In genomic region chr9:65562081-65562506, GRCm38 (mm10) we compare ENCODE assay signal across 8 mouse cellular contexts. TPM values are rescaled to one million over a fixed set of nuclear protein-coding genes. Genes with fewer than 3 reads are reported as not detected.
A peak's percentile ranks its signal among the peaks of the same experiment; 100 is the strongest.
DNase-seq lines count a peak whose midpoint lies in the region; ATAC-seq and TF ChIP-seq lines count a peak whose summit lies in the region.

No protein-coding gene starts in this region.

- peak; percentile 58; the same call in 1 of the 2 replicates for ATAC-seq in stomach, embryonic 16.5 days (ENCODE audit: insufficient read depth, low FRiP score)
- no peak for ATAC-seq in monocyte, adult 5-6 weeks (replicated peaks; ENCODE audit: insufficient number of reproducible peaks, low FRiP score, low TSS enrichment, poor library complexity, severe bottlenecking)

- peak; percentile 76 for DNase-seq in right cerebral cortex, adult 18-20 months
- DNase-seq in right cerebral cortex, postnatal 4 days, result no peak
- peak; percentile 76 to 80 for DNase-seq in heart, postnatal 10 days
- DNase-seq in kidney, postnatal 4 days, result peak; percentile 56 to 71
- peak; percentile 43 for DNase-seq in lung, adult 2 months

- 0 out of 2 replicates have a peak overlapping the region, but pooled peaks have one; percentile 0 for H3K9ac ChIP-seq in stomach, embryonic 16.5 days (ENCODE audit: low read length)

- peaks cover 7% of the 10 kb centered on the region for H3K4me1 ChIP-seq in embryonic fibroblast, embryonic 13.5 days (ENCODE audit: control insufficient read depth, insufficient read depth, low read length)
- H3K4me1 ChIP-seq in lung, adult 2 months (ENCODE audit: control insufficient read depth, insufficient read depth, low read length), result peaks cover 12% of the 10 kb centered on the region
- peaks cover 14% of the 10 kb centered on the region; the same call in 1 of the 2 replicates for H3K4me1 ChIP-seq in stomach, embryonic 16.5 days (ENCODE audit: control insufficient read depth, insufficient read depth, low read length)

- no peaks in the 10 kb centered on the region for H3K9me3 ChIP-seq in stomach, embryonic 16.5 days (replicated peaks; ENCODE audit: control insufficient read depth, low read length)

- no peak for TF ChIP-seq POLR2A in embryonic fibroblast, embryonic 13.5 days (IDR thresholded peaks at IDR 0.05; ENCODE audit: low read depth, low read length)
- TF ChIP-seq POLR2A in lung, adult 2 months (IDR thresholded peaks at IDR 0.05; ENCODE audit: borderline replicate concordance, extremely low read depth, low read depth, low read length), result no peak

- no peaks in the 10 kb centered on the region for H3K27me3 ChIP-seq in stomach, embryonic 16.5 days (ENCODE audit: control insufficient read depth, insufficient read depth, low read length)

- intact Hi-C loops in heart, postnatal 10 days (cut with DNase I), result loop anchor here (2.0 kb wide), 1 partner anchor 17 kb away; no protein-coding TSS in a partner anchor

- 23% methylated on average over 4 of the region's 4 CpGs for WGBS in lung, adult 2 months
- 25% methylated on average over 4 of the region's 4 CpGs for WGBS in stomach, embryonic 16.5 days

- no peak overlapping the region for H3K4me2 ChIP-seq in stomach, embryonic 16.5 days (ENCODE audit: low read depth, low read length)

- H3K27ac ChIP-seq in embryonic fibroblast, embryonic 13.5 days (ENCODE audit: insufficient read depth, low read length), result 0 out of 2 replicates have a peak overlapping the region, but pooled peaks have one; percentile 12
- peak overlapping the region; percentile 42; the same call in 1 of the 2 replicates for H3K27ac ChIP-seq in stomach, embryonic 16.5 days (ENCODE audit: low read length)

- H3K36me3 ChIP-seq in stomach, embryonic 16.5 days (ENCODE audit: control insufficient read depth, insufficient read depth, low read length), result peaks cover 13% of the 10 kb centered on the region

- no peak overlapping the region for H3K4me3 ChIP-seq in embryonic fibroblast, embryonic 13.5 days (ENCODE audit: insufficient read depth, low read length)
- H3K4me3 ChIP-seq in lung, adult 2 months (replicated peaks; ENCODE audit: extremely low read depth, low read depth, low read length), result no peak overlapping the region
- H3K4me3 ChIP-seq in stomach, embryonic 16.5 days (replicated peaks; ENCODE audit: low read length), result no peak overlapping the region

- no peak for TF ChIP-seq CTCF in embryonic fibroblast, embryonic 13.5 days (IDR thresholded peaks at IDR 0.05; ENCODE audit: borderline replicate concordance, insufficient read depth, low read length)
- no peak for TF ChIP-seq CTCF in lung, adult 2 months (IDR thresholded peaks at IDR 0.05; ENCODE audit: insufficient read depth, low read length)

RNA-seq across cellular contexts. Expression of gene Plekho2, which starts 17.7 kb away (rescaled TPM):
- 58.1 and 78.4 TPM in 2 replicates for polyA plus RNA-seq in embryonic fibroblast, embryonic 13.5 days (2011; ENCODE audit: insufficient read length, low read depth, missing spikeins)
- total RNA-seq in heart, postnatal 10 days (2021), result 10 to 100 TPM; 18.3 to 21.2 TPM
- polyA plus RNA-seq in lung, adult 2 months (2012; rRNA removed), result 31.6 and 36.7 TPM in 2 replicates
- polyA plus RNA-seq in stomach, embryonic 16.5 days (2015; fragmentation: Nextera tagmentation; extraction: Ambion mirVana), result 21.4 and 23.0 TPM in 2 replicates
- total RNA-seq in monocyte, adult 5-6 weeks (2017), result 103 to 136 TPM (median 112 TPM) in 3 replicates

RNA-seq across cellular contexts. Expression of gene Pif1, which starts 24.9 kb away (rescaled TPM):
- polyA plus RNA-seq in embryonic fibroblast, embryonic 13.5 days (2011; ENCODE audit: insufficient read length, low read depth, missing spikeins), result 8.3 and 10.9 TPM in 2 replicates
- total RNA-seq in heart, postnatal 10 days (2021), result 1 to 10 TPM; 1.9 to 2.4 TPM
- 0.36 and 1.0 TPM in 2 replicates for polyA plus RNA-seq in lung, adult 2 months (2012; rRNA removed)
- polyA plus RNA-seq in stomach, embryonic 16.5 days (2015; fragmentation: Nextera tagmentation; extraction: Ambion mirVana), result 12.2 and 12.7 TPM in 2 replicates
- total RNA-seq in monocyte, adult 5-6 weeks (2017), result 0.21 TPM in 1 of 3 replicates, not detected in the others

RNA-seq across cellular contexts. Expression of gene Ankdd1a, which starts 42.1 kb away (rescaled TPM):
- not detected in 2 replicates for polyA plus RNA-seq in embryonic fibroblast, embryonic 13.5 days (2011; ENCODE audit: insufficient read length, low read depth, missing spikeins)
- total RNA-seq in heart, postnatal 10 days (2021), result under 1 TPM in 1 of 2 experiments, not detected in 1; 0.22 TPM
- polyA plus RNA-seq in lung, adult 2 months (2012; rRNA removed), result 0.17 and 0.59 TPM in 2 replicates
- 0.19 and 0.65 TPM in 2 replicates for polyA plus RNA-seq in stomach, embryonic 16.5 days (2015; fragmentation: Nextera tagmentation; extraction: Ambion mirVana)
- 3.5 to 6.1 TPM (median 3.8 TPM) in 3 replicates for total RNA-seq in monocyte, adult 5-6 weeks (2017)
